14 mouse cellular contexts compared by ENCODE assay signal in the genomic region with DNA sequence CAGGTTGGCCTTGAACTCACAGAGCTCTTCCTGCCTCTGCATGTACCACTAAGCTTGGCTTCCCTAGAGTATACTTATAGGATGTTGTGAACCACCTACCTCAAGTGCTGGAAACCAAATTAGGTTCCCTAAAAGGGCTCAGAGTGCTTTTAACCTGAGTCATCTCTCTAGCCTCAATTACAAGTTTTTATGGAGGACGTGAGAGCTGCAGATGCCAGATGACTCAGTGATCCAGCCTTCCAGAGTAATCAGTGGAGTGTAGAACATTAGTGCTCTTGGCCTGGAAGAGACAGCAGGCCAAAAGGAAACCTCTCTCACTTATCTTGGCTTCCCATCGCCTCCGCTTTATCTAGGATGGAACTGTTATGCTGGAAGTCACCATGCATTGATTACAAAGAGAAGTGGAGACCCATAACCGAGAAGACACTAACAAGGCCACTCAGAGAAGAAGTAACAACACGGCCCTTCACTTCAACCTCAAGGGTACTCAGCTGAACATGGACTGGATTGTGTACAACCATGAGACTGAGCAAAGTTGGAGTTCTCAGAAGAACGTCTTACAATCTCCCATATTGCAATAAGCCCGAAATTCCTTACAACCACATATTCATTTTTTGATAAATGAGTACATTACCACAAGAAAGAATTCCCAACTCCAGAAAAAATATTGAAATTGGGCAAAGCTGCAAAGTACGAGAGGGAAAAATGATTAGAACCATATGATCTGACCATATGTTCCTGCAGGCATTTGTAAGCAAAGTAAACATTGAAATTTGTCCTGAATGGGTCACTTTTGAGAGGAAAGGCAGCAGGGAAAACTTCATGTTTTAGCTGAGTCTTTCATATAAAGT.
A peak's percentile ranks its signal among the peaks of the same experiment; 100 is the strongest.
DNase-seq lines count a peak whose midpoint lies in the region; ATAC-seq and TF ChIP-seq lines count a peak whose summit lies in the region.
"Had no signal": no experiment of that assay in that cellular context is flagged by ENCODE, and none has a peak within 500 bp of the region (broad histone marks: within the 10 kb centered on the region; RNA-seq: fewer than 3 reads in every experiment).

No protein-coding gene starts in this region.

- no peak overlapping the region for H3K4me2 ChIP-seq in hindbrain, embryonic 11.5 days (replicated peaks; ENCODE audit: low read depth, low read length)
- H3K4me2 ChIP-seq in embryonic facial prominence, embryonic 11.5 days (ENCODE audit: low read depth, low read length) = no peak overlapping the region
- no peak overlapping the region for H3K4me2 ChIP-seq in limb, embryonic 15.5 days
- H3K4me2 ChIP-seq: intestine, embryonic 15.5 days; neural tube, embryonic 13.5 days had no signal

- no peak overlapping the region for H3K9ac ChIP-seq in hindbrain, embryonic 11.5 days (ENCODE audit: low read depth, low read length)
- H3K9ac ChIP-seq in embryonic facial prominence, embryonic 11.5 days (replicated peaks; ENCODE audit: low read length) = no peak overlapping the region
- H3K9ac ChIP-seq in limb, embryonic 15.5 days = no peak overlapping the region
- H3K9ac ChIP-seq: intestine, embryonic 15.5 days; neural tube, embryonic 13.5 days had no signal

- no peak overlapping the region for H3K4me3 ChIP-seq in hindbrain, embryonic 10.5 days
- H3K4me3 ChIP-seq in hindbrain, embryonic 11.5 days (ENCODE audit: low read depth, low read length) = no peak overlapping the region
- H3K4me3 ChIP-seq in embryonic facial prominence, embryonic 11.5 days (ENCODE audit: low read depth, low read length) = no peak overlapping the region
- no peak overlapping the region for H3K4me3 ChIP-seq in limb, embryonic 15.5 days
- no peak overlapping the region for H3K4me3 ChIP-seq in kidney, adult 2 months (ENCODE audit: insufficient read depth, low read depth, low read length)
- H3K4me3 ChIP-seq: intestine, embryonic 15.5 days; neural tube, embryonic 13.5 days had no signal

- peak overlapping the region; percentile 64; the same call in 1 of the 2 replicates for H3K27ac ChIP-seq in hindbrain, embryonic 10.5 days
- H3K27ac ChIP-seq in hindbrain, embryonic 11.5 days (ENCODE audit: low read depth, low read length) = no peak overlapping the region
- H3K27ac ChIP-seq in embryonic facial prominence, embryonic 11.5 days (replicated peaks; ENCODE audit: low read depth, low read length) = peak overlapping the region; percentile 73
- peak overlapping the region; percentile 57 for H3K27ac ChIP-seq in limb, embryonic 15.5 days
- H3K27ac ChIP-seq in kidney, adult 2 months (ENCODE audit: insufficient read depth, low read depth, low read length) = no peak overlapping the region
- H3K27ac ChIP-seq: intestine, embryonic 15.5 days; neural tube, embryonic 13.5 days had no signal

- ATAC-seq in hindbrain, embryonic 11.5 days (ENCODE audit: low FRiP score) = no peak
- ATAC-seq in embryonic facial prominence, embryonic 11.5 days (replicated peaks; ENCODE audit: insufficient number of reproducible peaks, low FRiP score, low TSS enrichment, low read depth) = no peak
- 0 out of 2 replicates have a peak, but pooled peaks have one; percentile 48 for ATAC-seq in limb, embryonic 15.5 days (ENCODE audit: insufficient number of reproducible peaks, low FRiP score, low TSS enrichment, low read depth)
- ATAC-seq: intestine, embryonic 15.5 days had no signal

- no peak for TF ChIP-seq POLR2A in kidney, adult 2 months (IDR thresholded peaks at IDR 0.05; ENCODE audit: low read depth, low read length)

- H3K36me3 ChIP-seq in hindbrain, embryonic 10.5 days = no peaks in the 10 kb centered on the region
- no peaks in the 10 kb centered on the region for H3K36me3 ChIP-seq in hindbrain, embryonic 11.5 days (ENCODE audit: control insufficient read depth, insufficient read depth, low read length)
- no peaks in the 10 kb centered on the region for H3K36me3 ChIP-seq in embryonic facial prominence, embryonic 11.5 days (replicated peaks; ENCODE audit: control insufficient read depth, insufficient read depth, low read depth, low read length)
- H3K36me3 ChIP-seq in limb, embryonic 15.5 days = no peaks in the 10 kb centered on the region
- no peaks in the 10 kb centered on the region for H3K36me3 ChIP-seq in kidney, adult 2 months (ENCODE audit: control insufficient read depth, insufficient read depth, low read length)
- H3K36me3 ChIP-seq: intestine, embryonic 15.5 days; neural tube, embryonic 13.5 days had no signal

- no peaks in the 10 kb centered on the region for H3K27me3 ChIP-seq in hindbrain, embryonic 10.5 days (ENCODE audit: insufficient read depth, poor library complexity, severe bottlenecking)
- no peaks in the 10 kb centered on the region for H3K27me3 ChIP-seq in hindbrain, embryonic 11.5 days (ENCODE audit: control insufficient read depth, insufficient read depth, low read length)
- no peaks in the 10 kb centered on the region for H3K27me3 ChIP-seq in embryonic facial prominence, embryonic 11.5 days (ENCODE audit: control insufficient read depth, insufficient read depth, low read length)
- no peaks in the 10 kb centered on the region for H3K27me3 ChIP-seq in limb, embryonic 15.5 days
- no peaks in the 10 kb centered on the region for H3K27me3 ChIP-seq in kidney, adult 2 months (replicated peaks; ENCODE audit: control insufficient read depth, insufficient read depth, low read length)
- H3K27me3 ChIP-seq: intestine, embryonic 15.5 days; neural tube, embryonic 13.5 days had no signal

- no peak for TF ChIP-seq CTCF in kidney, adult 2 months (conservative IDR thresholded peaks at IDR 0.05; ENCODE audit: insufficient read depth, insufficient read length, low read depth, low read length)

- no peak for DNase-seq in hindbrain, embryonic 10.5 days (ENCODE audit: low spot score)
- no peak for DNase-seq in hindbrain, embryonic 11.5 days (ENCODE audit: low spot score)
- DNase-seq in Muller cell, postnatal 12 days (ENCODE audit: inconsistent ontology term) = peak; percentile 91
- DNase-seq in embryonic facial prominence, embryonic 11.5 days (ENCODE audit: low spot score) = peak; percentile 57
- DNase-seq in kidney, adult 2 months = no peak
- no peak for DNase-seq in kidney, adult 8-10 months
- DNase-seq: cerebellum, adult 9-10 months; heart, postnatal 14 days; kidney, postnatal 4 days; liver; right cerebral cortex, adult 18-20 months had no signal

- WGBS in hindbrain, embryonic 10.5 days = 85% methylated on average over 8 of the region's 8 CpGs
- WGBS in hindbrain, embryonic 11.5 days = 80% methylated on average over 8 of the region's 8 CpGs
- WGBS in embryonic facial prominence, embryonic 11.5 days = 70% methylated on average over 8 of the region's 8 CpGs
- 49% methylated on average over 8 of the region's 8 CpGs for WGBS in limb, embryonic 15.5 days
- 84% methylated on average over 8 of the region's 8 CpGs for WGBS in kidney, adult 2 months

- no peaks in the 10 kb centered on the region for H3K9me3 ChIP-seq in hindbrain, embryonic 10.5 days
- H3K9me3 ChIP-seq in hindbrain, embryonic 11.5 days (ENCODE audit: control insufficient read depth, low read length) = no peaks in the 10 kb centered on the region
- no peaks in the 10 kb centered on the region for H3K9me3 ChIP-seq in embryonic facial prominence, embryonic 11.5 days (replicated peaks; ENCODE audit: control insufficient read depth, low read length)
- no peaks in the 10 kb centered on the region for H3K9me3 ChIP-seq in limb, embryonic 15.5 days
- H3K9me3 ChIP-seq: intestine, embryonic 15.5 days; neural tube, embryonic 13.5 days had no signal

- H3K4me1 ChIP-seq in hindbrain, embryonic 10.5 days (replicated peaks) = peaks cover 10% of the 10 kb centered on the region
- H3K4me1 ChIP-seq in hindbrain, embryonic 11.5 days (replicated peaks; ENCODE audit: control insufficient read depth, insufficient read depth, low read length) = no peaks in the 10 kb centered on the region
- H3K4me1 ChIP-seq in embryonic facial prominence, embryonic 11.5 days (ENCODE audit: control insufficient read depth, insufficient read depth, low read length) = no peaks in the 10 kb centered on the region; the same call in 1 of the 2 replicates
- peaks cover 13% of the 10 kb centered on the region; the same call in 1 of the 2 replicates for H3K4me1 ChIP-seq in limb, embryonic 15.5 days
- no peaks in the 10 kb centered on the region for H3K4me1 ChIP-seq in kidney, adult 2 months (ENCODE audit: control insufficient read depth, insufficient read depth, low read length)
- H3K4me1 ChIP-seq: intestine, embryonic 15.5 days had no signal

Comparison
In these comparisons a context has a peak if more than half of its experiments do, and no peak if none do; other contexts are left out.
1. H3K27ac ChIP-seq: peak in hindbrain, embryonic 10.5 days (single experiment), embryonic facial prominence, embryonic 11.5 days (single experiment) and limb, embryonic 15.5 days (single experiment); none in hindbrain, embryonic 11.5 days (single experiment) and kidney, adult 2 months (single experiment).
2. DNase-seq: peak in Muller cell, postnatal 12 days (single experiment) and embryonic facial prominence, embryonic 11.5 days (single experiment); none in hindbrain, embryonic 10.5 days (single experiment), hindbrain, embryonic 11.5 days (single experiment), kidney, adult 2 months (single experiment) and kidney, adult 8-10 months (0 of 2).